23 mouse cellular contexts compared by ENCODE assay signal in genomic region chr7:80897721-80898120, GRCm38 (mm10). TPM values are rescaled to one million over a fixed set of nuclear protein-coding genes. Genes with fewer than 3 reads are reported as not detected.
DNase-seq lines count a peak whose midpoint lies in the region; ATAC-seq and TF ChIP-seq lines count a peak whose summit lies in the region.
"Had no signal": no experiment of that assay in that cellular context is flagged by ENCODE, and none has a peak within 500 bp of the region (broad histone marks: within the 10 kb centered on the region; RNA-seq: fewer than 3 reads in every experiment).

No protein-coding gene starts in this region.

- TF ChIP-seq POLR2A in liver, adult 2 months (IDR thresholded peaks at IDR 0.05; ENCODE audit: extremely low read depth, insufficient read depth, low read length), result no peak

- no peaks in the 10 kb centered on the region for H3K9me3 ChIP-seq in forebrain, embryonic 12.5 days
- no peaks in the 10 kb centered on the region for H3K9me3 ChIP-seq in forebrain, postnatal 0 days (ENCODE audit: low read length)
- no peaks in the 10 kb centered on the region for H3K9me3 ChIP-seq in midbrain, embryonic 15.5 days
- H3K9me3 ChIP-seq: embryonic facial prominence, embryonic 10.5 days; embryonic facial prominence, embryonic 12.5 days; G1E had no signal

- 90% methylated on average over 4 of the region's 4 CpGs for WGBS in forebrain, embryonic 12.5 days
- 93% methylated on average over 4 of the region's 4 CpGs for WGBS in forebrain, postnatal 0 days
- WGBS in liver, adult 2 months, result 22% methylated on average over 4 of the region's 4 CpGs
- 95% methylated on average over 4 of the region's 4 CpGs for WGBS in midbrain, embryonic 15.5 days

- peaks cover 17% of the 10 kb centered on the region for H3K4me1 ChIP-seq in forebrain, embryonic 12.5 days
- 0 out of 2 replicates have a peak, but pooled peaks cover 3% of the 10 kb centered on the region for H3K4me1 ChIP-seq in forebrain, postnatal 0 days (ENCODE audit: insufficient read depth)
- peaks cover 16% of the 10 kb centered on the region for H3K4me1 ChIP-seq in liver, adult 2 months (ENCODE audit: control insufficient read depth, insufficient read depth, low read length)
- peaks cover 19% of the 10 kb centered on the region for H3K4me1 ChIP-seq in midbrain, embryonic 15.5 days

- no peak overlapping the region for H3K4me2 ChIP-seq in forebrain, embryonic 12.5 days
- no peak overlapping the region for H3K4me2 ChIP-seq in forebrain, postnatal 0 days (ENCODE audit: low read depth)
- H3K4me2 ChIP-seq in midbrain, embryonic 15.5 days, result no peak overlapping the region
- H3K4me2 ChIP-seq: embryonic facial prominence, embryonic 12.5 days had no signal

- H3K4me3 ChIP-seq in forebrain, embryonic 12.5 days (replicated peaks), result no peak overlapping the region
- no peak overlapping the region for H3K4me3 ChIP-seq in forebrain, postnatal 0 days (ENCODE audit: low read depth, low read length)
- no peak overlapping the region for H3K4me3 ChIP-seq in liver, adult 2 months (ENCODE audit: insufficient read depth, low read depth, low read length)
- no peak overlapping the region for H3K4me3 ChIP-seq in midbrain, embryonic 15.5 days
- H3K4me3 ChIP-seq: embryonic facial prominence, embryonic 10.5 days; embryonic facial prominence, embryonic 12.5 days had no signal

- TF ChIP-seq CTCF in forebrain, postnatal 0 days (IDR thresholded peaks at IDR 0.05; ENCODE audit: low read depth), result no peak
- TF ChIP-seq CTCF in liver, adult 2 months (IDR thresholded peaks at IDR 0.05; ENCODE audit: low read depth, low read length), result no peak

- no peak for ATAC-seq in forebrain, embryonic 12.5 days (ENCODE audit: low FRiP score)
- no peak for ATAC-seq in forebrain, postnatal 0 days
- ATAC-seq in midbrain, embryonic 15.5 days (replicated peaks), result no peak
- ATAC-seq: activated CD4-positive, CD25-positive, alpha-beta regulatory T cell, adult 4 months; CD4-positive, CD25-positive, alpha-beta regulatory T cell, adult 4 months; forebrain, embryonic 14.5 days; forebrain, embryonic 16.5 days; Patski had no signal

- peak overlapping the region; percentile 7; the same call in 1 of the 2 replicates for H3K9ac ChIP-seq in forebrain, embryonic 12.5 days
- no peak overlapping the region for H3K9ac ChIP-seq in forebrain, postnatal 0 days
- H3K9ac ChIP-seq in liver, adult 2 months (ENCODE audit: low read depth, low read length), result peak overlapping the region; percentile 37; the same call in 1 of the 2 replicates
- H3K9ac ChIP-seq in midbrain, embryonic 15.5 days, result no peak overlapping the region
- H3K9ac ChIP-seq: embryonic facial prominence, embryonic 12.5 days had no signal

- peaks cover 60% of the 10 kb centered on the region for H3K36me3 ChIP-seq in forebrain, embryonic 12.5 days (replicated peaks)
- peaks cover 45% of the 10 kb centered on the region for H3K36me3 ChIP-seq in forebrain, postnatal 0 days (ENCODE audit: insufficient read depth)
- H3K36me3 ChIP-seq in liver, adult 2 months (ENCODE audit: control insufficient read depth, insufficient read depth, low read length), result 0 out of 2 replicates have a peak, but pooled peaks cover 1% of the 10 kb centered on the region
- H3K36me3 ChIP-seq in midbrain, embryonic 15.5 days (replicated peaks), result peaks cover 21% of the 10 kb centered on the region; the same call in 1 of the 2 replicates

- H3K79me2 ChIP-seq in liver, adult 2 months (ENCODE audit: control insufficient read depth, insufficient read depth, low read length), result no peaks in the 10 kb centered on the region

- no peaks in the 10 kb centered on the region for H3K27me3 ChIP-seq in forebrain, embryonic 12.5 days
- H3K27me3 ChIP-seq in forebrain, postnatal 0 days (ENCODE audit: insufficient read depth, low read length), result no peaks in the 10 kb centered on the region
- no peaks in the 10 kb centered on the region for H3K27me3 ChIP-seq in liver, adult 2 months (ENCODE audit: control insufficient read depth, insufficient read depth, low read length)
- H3K27me3 ChIP-seq in midbrain, embryonic 15.5 days (replicated peaks), result no peaks in the 10 kb centered on the region
- H3K27me3 ChIP-seq: CH12.LX; embryonic facial prominence, embryonic 12.5 days; Patski had no signal

- H3K27ac ChIP-seq in forebrain, embryonic 12.5 days, result no peak overlapping the region
- no peak overlapping the region for H3K27ac ChIP-seq in forebrain, postnatal 0 days (ENCODE audit: low read depth, low read length)
- peak overlapping the region; percentile 90 for H3K27ac ChIP-seq in liver, adult 2 months (replicated peaks; ENCODE audit: insufficient read depth, low read depth, low read length)
- no peak overlapping the region for H3K27ac ChIP-seq in midbrain, embryonic 15.5 days
- H3K27ac ChIP-seq: embryonic facial prominence, embryonic 10.5 days; embryonic facial prominence, embryonic 12.5 days had no signal

- peak; percentile 20 for DNase-seq in adrenal gland, postnatal 10 days
- DNase-seq in adrenal gland, adult 2 months, result no peak
- no peak for DNase-seq in forebrain, postnatal 0 days
- peak; percentile 92 for DNase-seq in liver, adult 2 months (ENCODE audit: extremely low read depth, low read depth, low spot score)
- DNase-seq in liver (no peak), adipocyte (ENCODE audit: low spot score) (peak; percentile 9)
- DNase-seq: adrenal gland, postnatal 25 days; B cell, adult 2 months; cerebellum, adult 2 months; cerebellum, adult 9-10 months; cerebellum, postnatal 10 days; cerebellum, postnatal 25 days had no signal

RNA-seq across cellular contexts. Expression of gene Wdr73, which starts 3.3 kb away (rescaled TPM):
- total RNA-seq in adrenal gland, postnatal 10 days (2021), result 10 to 100 TPM; 24.9 to 27.1 TPM
- 10 to 100 TPM in 1 of 2 experiments, 1 to 10 TPM in 1; 9.5 to 24.4 TPM for total RNA-seq in adrenal gland, adult 2 months (2021)
- polyA plus RNA-seq in adrenal gland, adult 2 months (2012; rRNA removed), result 9.5 and 15.8 TPM in 2 replicates
- 40.6 and 46.5 TPM in 2 replicates for polyA plus RNA-seq in forebrain, embryonic 12.5 days (2016; fragmentation: Nextera tagmentation; extraction: Ambion mirVana)
- total RNA-seq in forebrain, postnatal 0 days (2014; rRNA removed), result 48.4 and 54.0 TPM in 2 replicates
- polyA plus RNA-seq in forebrain, postnatal 0 days (2015; fragmentation: Nextera tagmentation; extraction: Ambion mirVana), result 38.6 and 41.2 TPM in 2 replicates
- total RNA-seq in liver, adult 2 months (2014; rRNA removed), result 10.2 and 11.7 TPM in 2 replicates
- polyA plus RNA-seq in liver, adult 2 months (2012; rRNA removed), result 13.0 and 13.3 TPM in 2 replicates
- 38.5 and 40.3 TPM in 2 replicates for polyA plus RNA-seq in midbrain, embryonic 15.5 days (2015; fragmentation: Nextera tagmentation; extraction: Ambion mirVana)

RNA-seq across cellular contexts. Expression of gene Nmb, which starts 7.2 kb away (rescaled TPM):
- total RNA-seq in adrenal gland, postnatal 10 days (2021), result 1 to 10 TPM; 4.0 to 4.7 TPM
- total RNA-seq in adrenal gland, adult 2 months (2021), result 1 to 10 TPM; 1.4 to 3.7 TPM
- 4.8 and 6.5 TPM in 2 replicates for polyA plus RNA-seq in adrenal gland, adult 2 months (2012; rRNA removed)
- polyA plus RNA-seq in forebrain, embryonic 12.5 days (2016; fragmentation: Nextera tagmentation; extraction: Ambion mirVana), result 7.8 and 8.6 TPM in 2 replicates
- 8.6 and 13.5 TPM in 2 replicates for total RNA-seq in forebrain, postnatal 0 days (2014; rRNA removed)
- 10.9 and 13.9 TPM in 2 replicates for polyA plus RNA-seq in forebrain, postnatal 0 days (2015; fragmentation: Nextera tagmentation; extraction: Ambion mirVana)
- 0.65 and 0.67 TPM in 2 replicates for total RNA-seq in liver, adult 2 months (2014; rRNA removed)
- 1.7 TPM in 1 of 2 replicates, not detected in the other for polyA plus RNA-seq in liver, adult 2 months (2012; rRNA removed)
- 5.2 and 7.2 TPM in 2 replicates for polyA plus RNA-seq in midbrain, embryonic 15.5 days (2015; fragmentation: Nextera tagmentation; extraction: Ambion mirVana)

RNA-seq across cellular contexts. Expression of gene Zscan2, which starts 37.0 kb away (rescaled TPM):
- 1 to 10 TPM; 6.5 to 6.8 TPM for total RNA-seq in adrenal gland, postnatal 10 days (2021)
- 1 to 10 TPM; 4.6 to 6.6 TPM for total RNA-seq in adrenal gland, adult 2 months (2021)
- polyA plus RNA-seq in adrenal gland, adult 2 months (2012; rRNA removed), result 4.0 and 4.4 TPM in 2 replicates
- polyA plus RNA-seq in forebrain, embryonic 12.5 days (2016; fragmentation: Nextera tagmentation; extraction: Ambion mirVana), result 3.7 and 4.5 TPM in 2 replicates
- total RNA-seq in forebrain, postnatal 0 days (2014; rRNA removed), result 29.1 and 38.3 TPM in 2 replicates
- polyA plus RNA-seq in forebrain, postnatal 0 days (2015; fragmentation: Nextera tagmentation; extraction: Ambion mirVana), result 1.6 and 3.3 TPM in 2 replicates
- total RNA-seq in liver, adult 2 months (2014; rRNA removed), result 3.0 and 4.6 TPM in 2 replicates
- 1.6 and 2.7 TPM in 2 replicates for polyA plus RNA-seq in liver, adult 2 months (2012; rRNA removed)
- polyA plus RNA-seq in midbrain, embryonic 15.5 days (2015; fragmentation: Nextera tagmentation; extraction: Ambion mirVana), result 4.8 and 4.9 TPM in 2 replicates

RNA-seq across cellular contexts. Expression of gene Sec11a, which starts 49.9 kb away (rescaled TPM):
- total RNA-seq in adrenal gland, postnatal 10 days (2021), result 100 to 1,000 TPM; 113 to 124 TPM
- 100 to 1,000 TPM in 1 of 2 experiments, 10 to 100 TPM in 1; 57.1 to 103 TPM for total RNA-seq in adrenal gland, adult 2 months (2021)
- polyA plus RNA-seq in adrenal gland, adult 2 months (2012; rRNA removed), result 21.9 and 40.8 TPM in 2 replicates
- polyA plus RNA-seq in forebrain, embryonic 12.5 days (2016; fragmentation: Nextera tagmentation; extraction: Ambion mirVana), result 169 and 179 TPM in 2 replicates
- total RNA-seq in forebrain, postnatal 0 days (2014; rRNA removed), result 64.6 and 72.5 TPM in 2 replicates
- polyA plus RNA-seq in forebrain, postnatal 0 days (2015; fragmentation: Nextera tagmentation; extraction: Ambion mirVana), result 133 and 140 TPM in 2 replicates
- 80.9 and 103 TPM in 2 replicates for total RNA-seq in liver, adult 2 months (2014; rRNA removed)
- 52.0 and 64.6 TPM in 2 replicates for polyA plus RNA-seq in liver, adult 2 months (2012; rRNA removed)
- polyA plus RNA-seq in midbrain, embryonic 15.5 days (2015; fragmentation: Nextera tagmentation; extraction: Ambion mirVana), result 147 and 163 TPM in 2 replicates

Comparison
In these comparisons a context has a peak if more than half of its experiments do, and no peak if none do; other contexts are left out.
1. DNase-seq: peak in adrenal gland, postnatal 10 days (single experiment), liver, adult 2 months (single experiment) and adipocyte (single experiment); none in adrenal gland, adult 2 months (single experiment), forebrain, postnatal 0 days (single experiment) and liver (single experiment).
2. H3K9ac ChIP-seq: peak in forebrain, embryonic 12.5 days (single experiment) and liver, adult 2 months (single experiment); none in forebrain, postnatal 0 days (single experiment) and midbrain, embryonic 15.5 days (single experiment).